ENCODE assay signal across 26 mouse cellular contexts in the genomic region with DNA sequence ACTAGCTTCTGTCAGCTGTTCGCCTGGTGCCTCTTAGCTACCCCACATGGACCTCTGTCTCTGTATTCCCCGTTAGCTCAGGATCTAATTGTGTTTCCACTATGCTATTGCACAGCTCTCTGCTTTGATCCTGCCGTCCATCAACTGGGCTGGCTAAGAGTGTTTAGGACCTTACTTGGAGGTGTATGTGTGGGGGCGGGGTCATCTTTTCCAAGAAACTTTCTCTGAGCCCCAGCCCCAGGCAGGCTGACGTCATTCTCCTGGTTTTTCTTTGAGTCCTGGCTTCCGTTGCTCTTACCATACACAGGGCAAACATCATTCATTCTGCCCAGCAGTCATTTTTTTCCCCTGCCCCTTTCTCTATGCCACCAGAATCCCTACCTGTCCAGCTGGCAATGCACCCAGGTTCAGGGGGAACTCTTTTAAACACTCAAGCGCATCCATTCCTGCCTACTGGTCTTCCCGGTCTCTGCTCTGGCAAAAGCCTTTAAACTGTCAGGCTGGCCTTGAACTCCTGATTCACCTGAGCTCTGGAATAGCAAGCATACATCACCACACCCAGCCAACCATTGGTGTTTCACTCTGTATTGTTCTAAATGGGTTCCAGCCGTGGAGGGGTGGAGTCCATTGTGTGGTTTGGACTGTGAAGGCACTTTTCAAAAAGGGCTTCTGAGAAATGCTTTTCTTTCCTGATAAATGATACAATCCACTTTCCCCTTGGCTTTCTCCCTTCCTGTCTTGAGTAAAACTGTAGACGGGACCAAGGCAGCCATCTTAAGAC. TPM values are rescaled to one million over a fixed set of nuclear protein-coding genes. Genes with fewer than 3 reads are reported as not detected.
DNase-seq lines count a peak whose midpoint lies in the region; ATAC-seq and TF ChIP-seq lines count a peak whose summit lies in the region.
"Had no signal": no experiment of that assay in that cellular context is flagged by ENCODE, and none has a peak within 500 bp of the region (broad histone marks: within the 10 kb centered on the region; RNA-seq: fewer than 3 reads in every experiment).

No protein-coding gene starts in this region.

- H3K9me3 ChIP-seq in embryonic facial prominence, embryonic 15.5 days (replicated peaks) = no peaks in the 10 kb centered on the region
- H3K9me3 ChIP-seq in embryonic facial prominence, embryonic 10.5 days = no peaks in the 10 kb centered on the region
- H3K9me3 ChIP-seq in midbrain, embryonic 11.5 days (ENCODE audit: control insufficient read depth, low read length) = no peaks in the 10 kb centered on the region
- no peaks in the 10 kb centered on the region for H3K9me3 ChIP-seq in midbrain, postnatal 0 days (ENCODE audit: low read length)
- H3K9me3 ChIP-seq in limb, embryonic 10.5 days (replicated peaks) = no peaks in the 10 kb centered on the region
- H3K9me3 ChIP-seq: forebrain, embryonic 10.5 days; G1E; heart, embryonic 15.5 days; hindbrain, embryonic 13.5 days had no signal

- H3K36me3 ChIP-seq in embryonic facial prominence, embryonic 15.5 days = no peaks in the 10 kb centered on the region
- no peaks in the 10 kb centered on the region for H3K36me3 ChIP-seq in embryonic facial prominence, embryonic 10.5 days (replicated peaks)
- no peaks in the 10 kb centered on the region for H3K36me3 ChIP-seq in midbrain, embryonic 11.5 days (ENCODE audit: control insufficient read depth, insufficient read depth, low read length)
- H3K36me3 ChIP-seq in midbrain, postnatal 0 days (ENCODE audit: insufficient read depth, low read length) = no peaks in the 10 kb centered on the region
- no peaks in the 10 kb centered on the region for H3K36me3 ChIP-seq in limb, embryonic 10.5 days
- H3K36me3 ChIP-seq: forebrain, embryonic 10.5 days; G1E; heart, embryonic 15.5 days; hindbrain, embryonic 13.5 days had no signal

- no peak for TF ChIP-seq CTCF in midbrain, postnatal 0 days (IDR thresholded peaks at IDR 0.05)

- peaks cover 14% of the 10 kb centered on the region; the same call in 1 of the 2 replicates for H3K4me1 ChIP-seq in embryonic facial prominence, embryonic 15.5 days
- peaks cover 22% of the 10 kb centered on the region for H3K4me1 ChIP-seq in embryonic facial prominence, embryonic 10.5 days
- H3K4me1 ChIP-seq in midbrain, embryonic 11.5 days (ENCODE audit: control insufficient read depth, insufficient read depth, low read length) = no peaks in the 10 kb centered on the region
- H3K4me1 ChIP-seq in midbrain, postnatal 0 days (ENCODE audit: insufficient read depth, low read length) = no peaks in the 10 kb centered on the region
- peaks cover 29% of the 10 kb centered on the region for H3K4me1 ChIP-seq in limb, embryonic 10.5 days
- H3K4me1 ChIP-seq: hindbrain, embryonic 13.5 days had no signal

- no peak overlapping the region for H3K4me2 ChIP-seq in embryonic facial prominence, embryonic 15.5 days (replicated peaks)
- no peak overlapping the region for H3K4me2 ChIP-seq in midbrain, embryonic 11.5 days
- no peak overlapping the region for H3K4me2 ChIP-seq in midbrain, postnatal 0 days (ENCODE audit: low read depth, low read length, poor library complexity, severe bottlenecking)
- H3K4me2 ChIP-seq: heart, embryonic 11.5 days; heart, embryonic 15.5 days; hindbrain, embryonic 13.5 days had no signal

- ATAC-seq in embryonic facial prominence, embryonic 15.5 days (ENCODE audit: insufficient number of reproducible peaks, low FRiP score, low TSS enrichment, low read depth) = no peak
- no peak for ATAC-seq in midbrain, embryonic 11.5 days (ENCODE audit: low FRiP score)
- ATAC-seq in midbrain, postnatal 0 days (ENCODE audit: low FRiP score) = no peak
- ATAC-seq in cerebellum, adult (ENCODE audit: insufficient number of reproducible peaks, low FRiP score, low TSS enrichment) = no peak
- ATAC-seq: CD4-positive, CD25-positive, alpha-beta regulatory T cell, adult 4 months; forebrain, embryonic 14.5 days; hindbrain, postnatal 0 days had no signal

- 0 out of 2 replicates have a peak overlapping the region, but pooled peaks have one; percentile 2 for H3K27ac ChIP-seq in embryonic facial prominence, embryonic 15.5 days (replicated peaks)
- no peak overlapping the region for H3K27ac ChIP-seq in embryonic facial prominence, embryonic 10.5 days (replicated peaks)
- H3K27ac ChIP-seq in midbrain, embryonic 11.5 days (ENCODE audit: low read depth, low read length) = no peak overlapping the region
- no peak overlapping the region for H3K27ac ChIP-seq in midbrain, postnatal 0 days (ENCODE audit: low read depth, low read length)
- 0 out of 2 replicates have a peak overlapping the region, but pooled peaks have one; percentile 17 for H3K27ac ChIP-seq in limb, embryonic 10.5 days
- H3K27ac ChIP-seq: forebrain, embryonic 10.5 days; heart, adult 2 months; heart, embryonic 15.5 days; hindbrain, embryonic 13.5 days; hindbrain, postnatal 0 days had no signal

- H3K9ac ChIP-seq in embryonic facial prominence, embryonic 15.5 days = no peak overlapping the region
- no peak overlapping the region for H3K9ac ChIP-seq in midbrain, embryonic 11.5 days (ENCODE audit: low read length)
- H3K9ac ChIP-seq in midbrain, postnatal 0 days (replicated peaks; ENCODE audit: low read length, poor library complexity, severe bottlenecking) = no peak overlapping the region
- H3K9ac ChIP-seq: heart, embryonic 15.5 days; hindbrain, embryonic 13.5 days had no signal

- no peak overlapping the region for H3K4me3 ChIP-seq in embryonic facial prominence, embryonic 15.5 days (replicated peaks)
- no peak overlapping the region for H3K4me3 ChIP-seq in embryonic facial prominence, embryonic 10.5 days
- no peak overlapping the region for H3K4me3 ChIP-seq in midbrain, embryonic 11.5 days (ENCODE audit: low read depth, low read length)
- no peak overlapping the region for H3K4me3 ChIP-seq in midbrain, postnatal 0 days (ENCODE audit: low read depth, low read length)
- H3K4me3 ChIP-seq in limb, embryonic 10.5 days = no peak overlapping the region
- H3K4me3 ChIP-seq: erythroblast, embryonic 14.5 days; forebrain, embryonic 10.5 days; heart, adult 2 months; heart, embryonic 15.5 days; hindbrain, embryonic 13.5 days had no signal

- DNase-seq in embryonic facial prominence, embryonic 10.5 days (ENCODE audit: low spot score) = no peak
- DNase-seq in midbrain, embryonic 11.5 days (ENCODE audit: low spot score, missing footprints) = peak; percentile 47
- no peak for DNase-seq in midbrain, postnatal 0 days (ENCODE audit: low spot score)
- DNase-seq in limb, embryonic 10.5 days (ENCODE audit: low spot score) = no peak
- no peak for DNase-seq in right cerebral cortex, postnatal 36 days (ENCODE audit: low spot score in 2 of 2)
- no peak for DNase-seq in thymus, postnatal 10 days (ENCODE audit: low spot score in 2 of 2)
- DNase-seq: adrenal gland, adult 2 months; adrenal gland, postnatal 25 days; B cell, adult 2 months; cerebellum, adult 11 months; cerebellum, adult 9-10 months; cerebellum, postnatal 25 days; gastrocnemius, postnatal 14 days; heart, adult 2 months; heart, postnatal 14 days had no signal

- no peaks in the 10 kb centered on the region for H3K27me3 ChIP-seq in embryonic facial prominence, embryonic 15.5 days
- 0 out of 2 replicates have a peak, but pooled peaks cover 5% of the 10 kb centered on the region for H3K27me3 ChIP-seq in embryonic facial prominence, embryonic 10.5 days (replicated peaks; ENCODE audit: low read depth, poor library complexity, severe bottlenecking)
- H3K27me3 ChIP-seq in midbrain, embryonic 11.5 days (ENCODE audit: control insufficient read depth, insufficient read depth, low read length) = no peaks in the 10 kb centered on the region
- H3K27me3 ChIP-seq in midbrain, postnatal 0 days (ENCODE audit: insufficient read depth, low read length) = no peaks in the 10 kb centered on the region
- no peaks in the 10 kb centered on the region for H3K27me3 ChIP-seq in limb, embryonic 10.5 days (ENCODE audit: low read depth, poor library complexity, severe bottlenecking)
- H3K27me3 ChIP-seq: heart, embryonic 15.5 days; hindbrain, embryonic 13.5 days had no signal

- WGBS in embryonic facial prominence, embryonic 15.5 days = 60% methylated on average over 10 of the region's 10 CpGs
- 74% methylated on average over 10 of the region's 10 CpGs for WGBS in embryonic facial prominence, embryonic 10.5 days
- 80% methylated on average over 10 of the region's 10 CpGs for WGBS in midbrain, embryonic 11.5 days
- 81% methylated on average over 10 of the region's 10 CpGs for WGBS in midbrain, postnatal 0 days
- 67% methylated on average over 10 of the region's 10 CpGs for WGBS in limb, embryonic 10.5 days

RNA-seq across cellular contexts. Expression of gene Vegfa, which starts 53.0 kb away (rescaled TPM):
- 4.6 and 6.9 TPM in 2 replicates for polyA plus RNA-seq in embryonic facial prominence, embryonic 15.5 days (2015; fragmentation: Nextera tagmentation; extraction: Ambion mirVana)
- 2.1 and 2.3 TPM in 2 replicates for polyA plus RNA-seq in embryonic facial prominence, embryonic 10.5 days (2016; fragmentation: Nextera tagmentation; extraction: Ambion mirVana)
- polyA plus RNA-seq in midbrain, embryonic 11.5 days (2014; fragmentation: Nextera tagmentation; extraction: Ambion mirVana) = 2.2 and 2.9 TPM in 2 replicates
- 78.6 and 105 TPM in 2 replicates for total RNA-seq in midbrain, postnatal 0 days (2014; rRNA removed)
- polyA plus RNA-seq in midbrain, postnatal 0 days (2015; fragmentation: Nextera tagmentation; extraction: Ambion mirVana) = 2.3 and 3.0 TPM in 2 replicates
- 2.0 and 3.1 TPM in 2 replicates for polyA plus RNA-seq in limb, embryonic 10.5 days (2016; fragmentation: Nextera tagmentation; extraction: Ambion mirVana)
- polyA plus RNA-seq: CD4-positive, CD25-positive, alpha-beta regulatory T cell, adult 4 months had no signal

Comparison
In these comparisons a context has a peak if more than half of its experiments do, and no peak if none do; other contexts are left out.
1. H3K27ac ChIP-seq: peak in embryonic facial prominence, embryonic 15.5 days (single experiment) and limb, embryonic 10.5 days (single experiment); none in embryonic facial prominence, embryonic 10.5 days (single experiment), midbrain, embryonic 11.5 days (single experiment) and midbrain, postnatal 0 days (single experiment).